Mouse (Mus musculus) liver, adult 2 months (tissue): ENCODE data around the gene Eef1a1.

ENCODE experiments used
- CTCF ChIP-seq: fragments of 200-500 bp; IDR thresholded peaks from 2 replicates; pipeline ENCODE4 v1.5.1; 2011; ENCODE audit warnings: low read depth, low read length, control low read depth
- POLR2A ChIP-seq: fragments of 200-500 bp; IDR thresholded peaks from 2 replicates; pipeline ENCODE4 v1.6.1; 2011; ENCODE audit warnings: low read length, control low read depth; ENCODE audit not compliant: insufficient read depth; ENCODE audit errors: extremely low read depth

DNA sequence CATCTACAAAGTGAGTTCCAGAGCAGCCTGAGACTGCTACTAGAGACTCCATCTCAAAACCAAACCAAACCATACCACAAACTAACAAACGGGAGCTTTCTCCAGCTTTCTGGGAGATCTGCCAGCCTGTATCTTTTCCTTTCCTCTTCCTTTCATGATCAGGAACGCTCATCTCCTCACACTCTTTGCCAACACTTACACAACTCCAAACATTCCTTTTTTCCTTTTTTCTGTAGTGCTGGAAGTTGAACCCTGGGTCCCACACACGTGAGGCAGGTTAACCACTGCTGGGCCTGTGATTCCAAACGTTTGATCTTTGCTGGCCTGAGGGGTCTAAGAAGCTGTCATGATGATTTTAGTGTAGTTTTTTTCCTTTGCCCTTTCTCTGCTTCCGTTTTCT lies 42.9 kb upstream of the Eef1a1 start:
- no peak for TF ChIP-seq CTCF
- no peak for TF ChIP-seq POLR2A
